Mouse (Mus musculus) ovary, postnatal 14 days (tissue): Measurements from ENCODE around the gene Gm16513.
"Not testable (repeated sequence)": the region's sequence is repeated elsewhere in the genome, so short reads cannot be mapped to it uniquely, and the experiment has no call there.

Experiments
- DNase-seq: peaks from one replicate; pipeline ENCODE4 v3.0.0; 2022; ENCODE audit warnings: low spot score

Gene Gm16513

GRCm38 (mm10) chr5:95182324-95182723, at the start of gene Gm16513:
Gene Gm16513 (plus strand): TSS chr5:95182624.
- not testable (repeated sequence) for DNase-seq
